Mouse (Mus musculus): ENCODE measurements around the gene Ewsr1.
A peak's percentile ranks its signal among the peaks of the same experiment; 100 is the strongest.

Gene Ewsr1

DNA sequence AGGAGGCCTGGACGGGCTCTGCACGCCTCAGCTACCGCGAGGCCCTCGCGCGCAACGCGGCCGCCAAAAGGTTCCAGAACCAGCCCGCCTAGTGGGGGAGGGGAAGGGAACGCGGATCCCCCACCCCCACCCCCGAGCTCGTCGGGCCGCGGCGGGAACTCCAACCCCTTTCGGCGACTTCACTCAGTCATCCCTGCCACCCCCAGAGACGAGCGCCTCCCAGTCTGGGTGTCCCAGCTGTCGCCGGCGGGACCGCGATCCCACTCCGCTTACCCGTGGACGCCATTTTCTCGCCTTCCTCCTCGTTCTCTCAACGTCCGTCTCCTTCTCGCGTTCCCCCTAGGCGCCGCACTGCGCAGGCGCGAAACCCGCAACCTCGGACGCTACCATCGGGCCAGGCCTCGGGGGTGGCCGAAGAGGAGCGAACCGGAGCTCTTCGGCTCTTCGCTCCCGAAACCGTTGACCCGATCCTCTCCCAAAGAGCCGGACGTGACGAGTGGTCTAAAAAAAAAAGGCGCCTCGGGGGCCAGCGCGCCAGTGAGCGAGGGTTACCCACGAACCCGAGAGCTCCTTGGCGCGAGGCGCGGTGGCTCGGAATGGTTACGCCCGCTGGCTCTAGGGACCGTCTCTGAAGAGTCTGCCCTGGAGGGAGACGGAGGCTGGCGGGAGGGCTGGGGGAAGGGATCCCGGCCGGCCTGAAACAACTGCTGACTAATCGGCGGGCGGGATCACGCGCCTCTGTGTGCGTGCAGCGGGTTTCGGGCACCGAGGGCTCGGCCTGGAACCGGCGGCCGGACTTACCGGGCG is at the start of gene Ewsr1, which contains the start of gene Rhbdd3:
TSS of gene Ewsr1 (minus strand) at position 531 of the 807 bp plus-strand sequence.
TSS of gene Rhbdd3 (plus strand) at position 191 of the 807 bp plus-strand sequence.
- peak; percentile 95 for DNase-seq (ENCODE audit: extremely low read depth, insufficient read length, low spot score)

DNA sequence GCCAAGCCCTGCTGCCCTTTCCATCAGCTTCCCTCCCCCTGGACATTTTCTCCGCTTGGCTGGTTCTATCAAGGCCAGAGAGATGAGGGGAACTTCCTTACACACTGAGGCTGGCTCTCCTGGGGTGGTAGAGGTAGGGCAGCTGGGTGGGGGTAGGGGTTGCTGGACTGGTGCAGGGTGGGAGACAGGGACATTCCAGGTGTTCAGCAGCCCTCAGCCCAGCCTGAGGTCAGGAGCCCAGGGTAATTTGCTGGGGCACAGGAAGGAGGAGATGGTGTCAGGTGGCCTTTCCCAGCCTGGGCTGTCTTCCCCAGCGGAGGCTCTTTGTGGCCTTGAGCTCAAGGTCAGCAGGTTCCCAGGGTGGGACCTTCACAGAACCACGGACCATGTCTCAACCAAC is 46.5 kb upstream of the Ewsr1 start:
- no peak for DNase-seq (ENCODE audit: extremely low read depth, insufficient read length, low spot score)

DNA sequence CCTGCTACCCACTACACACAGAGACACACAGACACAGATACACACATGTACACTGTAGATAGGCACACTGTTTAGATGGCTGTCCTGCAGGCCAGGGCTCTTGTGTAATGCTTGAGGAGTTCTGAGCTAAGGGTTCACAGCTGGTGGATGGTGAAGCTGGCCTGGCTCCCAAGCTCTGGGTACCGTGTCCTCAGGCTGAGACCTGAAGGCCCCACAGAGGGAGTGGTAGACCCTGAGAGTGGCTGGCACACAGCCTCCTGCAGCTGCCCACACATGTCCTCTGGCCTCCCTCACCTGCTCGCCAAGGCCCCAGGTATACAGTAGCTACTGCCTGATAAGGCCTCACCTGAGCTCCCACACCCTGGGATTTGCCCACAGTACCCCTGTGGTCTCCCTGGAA is 42.9 kb upstream of the Ewsr1 start:
- no peak for DNase-seq (ENCODE audit: extremely low read depth, insufficient read length, low spot score)

DNA sequence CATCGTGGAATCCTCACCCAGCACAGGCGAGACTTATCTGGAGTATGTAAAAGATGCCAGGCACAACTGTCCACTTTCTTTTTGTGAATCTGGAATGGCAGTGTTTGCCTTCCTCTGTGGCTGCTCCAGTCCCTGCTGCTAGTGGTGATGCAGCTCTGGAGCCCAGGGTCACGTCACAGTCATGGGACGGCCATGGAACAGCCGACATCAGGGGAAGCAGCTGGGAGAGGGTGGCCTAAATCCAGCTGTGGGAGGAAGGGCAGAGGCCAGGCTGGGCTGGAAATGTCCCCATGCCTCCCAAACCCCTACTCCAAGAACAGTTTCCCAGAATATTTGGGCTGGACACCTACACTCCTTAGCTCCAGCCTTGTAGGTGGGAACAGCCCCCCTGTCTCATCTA is 42.2 kb upstream of the Ewsr1 start:
- DNase-seq (ENCODE audit: extremely low read depth, insufficient read length, low spot score) = no peak

DNA sequence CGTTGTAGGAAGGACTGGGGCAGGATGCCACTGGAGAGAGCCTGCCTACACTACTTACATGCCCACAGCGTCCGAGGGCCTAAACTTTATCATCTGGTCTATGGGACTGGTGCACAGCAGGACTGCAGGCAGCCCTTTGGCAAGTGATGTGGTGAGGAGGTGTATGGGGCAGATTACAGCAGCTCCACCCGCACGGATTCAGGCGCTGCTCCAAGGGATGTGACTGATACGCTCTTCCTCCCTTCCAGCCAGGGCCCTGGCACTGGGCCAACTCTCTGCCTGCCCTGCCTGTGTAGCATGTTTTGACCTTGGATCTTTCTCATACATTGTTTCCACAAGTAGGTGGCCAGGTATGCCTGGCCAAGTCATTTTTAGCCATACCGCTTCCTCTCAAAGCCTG is 41.6 kb upstream of the Ewsr1 start:
- DNase-seq (ENCODE audit: extremely low read depth, insufficient read length, low spot score) = no peak

DNA sequence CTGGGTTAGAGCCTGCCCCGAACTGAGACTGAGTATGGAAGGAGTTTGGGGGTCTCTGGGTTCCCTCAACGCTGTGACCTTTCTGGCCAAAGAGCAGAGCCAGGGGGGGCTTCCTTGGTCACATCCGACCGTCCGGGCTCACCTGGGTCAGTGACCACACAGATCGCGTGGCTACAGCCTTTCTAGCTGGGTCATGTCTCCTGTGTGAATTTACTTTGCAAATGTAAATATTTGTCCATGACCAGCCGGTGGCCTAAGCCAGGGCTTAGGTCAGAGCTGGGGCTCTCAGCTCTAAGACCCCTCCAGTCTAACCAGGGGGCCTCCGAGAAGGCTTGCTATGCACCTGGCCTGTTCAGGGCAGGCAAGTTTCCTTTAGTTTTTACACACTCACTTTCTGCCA is 40.3 kb upstream of the Ewsr1 start:
- no peak for DNase-seq (ENCODE audit: extremely low read depth, insufficient read length, low spot score)

DNA sequence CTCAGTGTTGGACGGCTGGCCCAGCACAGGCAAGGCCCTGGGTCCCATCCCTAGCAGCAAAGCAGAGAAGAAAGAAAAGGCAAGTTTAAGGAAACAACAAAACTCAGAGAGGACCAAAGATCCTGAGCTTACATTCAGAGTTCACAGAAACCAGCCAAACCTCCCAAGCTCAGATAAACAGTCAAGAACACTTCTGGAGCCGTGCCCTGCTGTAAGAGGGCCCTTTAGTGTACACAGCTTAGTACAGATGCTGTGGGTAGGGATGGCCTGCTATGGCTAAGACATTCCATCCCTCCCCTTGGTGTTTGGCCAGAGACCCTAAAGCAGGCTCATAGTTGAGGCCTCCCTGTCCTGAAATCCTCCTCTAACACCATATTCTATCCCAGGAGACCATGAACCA is 39.6 kb upstream of the Ewsr1 start:
- no peak for DNase-seq (ENCODE audit: extremely low read depth, insufficient read length, low spot score)

DNA sequence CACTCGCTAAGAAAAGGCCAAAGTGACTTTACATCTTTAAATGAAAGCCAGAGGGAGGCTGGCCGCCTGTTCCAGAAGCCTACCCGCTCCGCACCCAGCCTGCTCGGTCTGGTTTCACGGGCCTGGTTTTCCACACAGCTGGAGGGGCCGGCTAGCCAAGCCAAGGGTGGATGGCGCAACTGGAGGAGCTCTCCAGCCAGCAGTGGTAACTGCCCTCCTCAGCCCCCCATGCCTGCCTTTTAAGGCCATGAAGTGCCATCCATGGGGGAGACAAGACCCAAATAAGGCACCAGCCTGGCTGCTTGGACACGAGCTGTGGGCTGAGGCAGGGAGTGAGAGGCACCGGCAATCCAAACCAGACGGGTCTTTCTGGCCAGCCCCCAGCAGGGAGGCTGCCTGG is 36.8 kb upstream of the Ewsr1 start:
- no peak for DNase-seq (ENCODE audit: extremely low read depth, insufficient read length, low spot score)

DNA sequence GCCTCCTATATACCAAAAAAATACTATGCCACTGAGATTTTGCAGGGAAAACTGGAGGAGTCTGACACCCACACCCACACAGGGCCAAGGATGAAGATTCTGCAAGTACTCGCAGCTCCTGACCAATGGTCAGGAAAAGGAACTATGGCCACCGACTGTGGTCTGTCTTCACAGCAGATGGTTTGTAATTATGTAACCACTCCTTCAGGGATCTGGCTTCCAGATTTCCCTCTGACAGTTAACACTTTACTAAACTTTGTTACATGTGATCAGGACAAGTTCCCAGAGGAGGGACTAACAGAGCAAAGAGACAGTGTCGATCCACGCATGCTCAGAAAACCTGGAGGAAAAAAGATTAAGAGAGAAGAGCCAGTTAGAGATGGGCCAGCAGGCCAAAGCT is 33.7 kb upstream of the Ewsr1 start:
- no peak for DNase-seq (ENCODE audit: extremely low read depth, insufficient read length, low spot score)

DNA sequence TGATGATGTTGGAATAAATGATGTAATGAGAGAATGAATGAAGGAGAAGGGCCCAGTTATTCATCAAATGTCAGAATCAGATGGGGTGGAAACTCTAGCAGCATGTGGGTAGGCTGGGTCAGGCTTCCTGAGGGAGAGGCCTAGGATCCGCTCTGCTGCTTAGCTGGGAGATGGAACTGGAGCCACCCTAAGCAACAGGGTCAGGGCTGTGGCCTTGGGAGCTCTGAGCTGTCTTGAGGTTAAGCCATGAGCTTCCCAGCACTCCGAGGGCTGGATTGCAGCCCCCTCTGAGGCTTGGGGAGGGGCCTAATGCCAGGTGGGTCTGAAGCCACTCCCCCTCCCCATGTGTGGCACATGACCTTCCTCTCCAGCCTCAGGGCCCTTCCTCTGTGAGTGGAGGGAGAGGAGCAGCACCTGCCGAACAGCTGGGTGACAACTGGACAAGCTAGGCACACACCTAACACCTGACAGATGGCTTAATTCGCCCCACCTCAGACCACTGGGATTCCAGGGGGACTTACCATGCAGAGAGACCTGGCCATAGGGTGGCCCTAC is 31.1 kb upstream of the Ewsr1 start:
- DNase-seq (ENCODE audit: extremely low read depth, insufficient read length, low spot score) = no peak

DNA sequence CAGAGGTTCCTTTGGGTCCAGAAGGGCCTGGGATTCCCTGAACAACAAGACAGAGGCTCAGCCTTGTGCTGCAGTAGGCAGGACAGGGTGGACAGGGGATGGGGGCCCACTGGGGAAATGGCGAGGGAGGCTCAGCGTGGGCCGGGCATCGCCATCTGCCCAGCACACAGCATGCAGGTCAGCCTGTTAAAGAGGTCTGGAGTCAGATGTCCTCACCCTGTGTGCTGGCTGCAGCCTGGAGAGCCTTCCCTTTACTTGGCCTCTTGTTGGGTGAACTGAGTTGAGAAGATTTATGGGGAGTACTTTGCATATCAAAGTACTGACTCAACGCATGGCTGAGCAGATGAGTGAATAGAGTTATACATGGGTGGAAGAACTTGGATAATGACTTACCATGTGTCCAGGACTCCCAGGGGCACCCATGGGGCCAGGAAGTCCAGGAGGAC is 30.0 kb upstream of the Ewsr1 start:
- DNase-seq (ENCODE audit: extremely low read depth, insufficient read length, low spot score) = no peak

DNA sequence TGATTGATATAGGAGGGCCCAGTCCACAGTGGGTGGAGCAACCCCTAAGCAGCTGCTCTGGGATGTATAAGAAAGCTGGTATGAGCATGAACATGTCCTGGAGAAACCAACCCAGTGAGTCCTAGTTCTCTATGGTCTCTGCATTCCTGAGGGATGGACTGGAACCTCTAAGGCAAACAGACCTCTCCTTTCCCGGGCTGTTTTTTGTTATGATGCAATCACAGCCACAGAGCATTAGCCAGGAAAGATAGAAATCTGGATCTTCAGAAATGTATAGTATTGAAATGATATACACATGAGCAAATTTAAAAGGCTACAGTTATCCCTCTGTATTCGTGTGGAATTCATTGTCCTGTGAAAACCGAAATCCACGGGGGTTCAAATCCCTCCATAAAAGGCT is 26.6 kb upstream of the Ewsr1 start:
- no peak for DNase-seq (ENCODE audit: extremely low read depth, insufficient read length, low spot score)

DNA sequence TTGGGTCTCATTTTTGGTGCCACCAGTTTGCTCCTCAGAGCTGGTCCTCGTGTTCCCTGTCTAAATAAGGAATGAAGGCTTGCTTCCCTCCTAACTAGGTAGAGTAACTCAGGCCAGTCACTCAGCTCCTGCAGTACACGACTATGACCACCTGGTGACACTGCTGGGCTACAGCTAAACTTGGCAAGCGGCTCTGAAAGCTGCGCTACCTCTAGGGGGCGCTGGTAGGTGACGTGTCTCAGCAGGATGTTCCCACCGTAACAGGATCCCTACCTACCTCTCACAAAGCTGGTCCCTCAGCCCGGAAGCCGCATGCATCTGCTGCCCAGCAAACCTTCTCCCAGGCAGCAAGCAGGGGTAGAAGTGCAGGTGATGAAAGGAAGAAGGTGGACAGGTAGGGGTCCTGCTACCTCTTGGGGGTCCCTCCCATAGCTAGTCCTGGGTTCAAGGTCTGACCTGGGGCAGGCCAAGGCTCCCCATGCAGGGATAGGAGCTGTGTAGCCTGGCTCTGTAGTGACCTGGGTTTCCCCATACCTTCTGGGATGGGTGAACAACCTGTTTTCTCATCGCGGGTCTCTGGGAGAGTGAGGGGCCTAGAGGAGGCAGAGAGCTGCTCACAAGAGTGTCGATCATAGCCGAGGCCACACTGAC is 16.0 kb upstream of the Ewsr1 start:
- DNase-seq (ENCODE audit: extremely low read depth, insufficient read length, low spot score) = peak; percentile 62

DNA sequence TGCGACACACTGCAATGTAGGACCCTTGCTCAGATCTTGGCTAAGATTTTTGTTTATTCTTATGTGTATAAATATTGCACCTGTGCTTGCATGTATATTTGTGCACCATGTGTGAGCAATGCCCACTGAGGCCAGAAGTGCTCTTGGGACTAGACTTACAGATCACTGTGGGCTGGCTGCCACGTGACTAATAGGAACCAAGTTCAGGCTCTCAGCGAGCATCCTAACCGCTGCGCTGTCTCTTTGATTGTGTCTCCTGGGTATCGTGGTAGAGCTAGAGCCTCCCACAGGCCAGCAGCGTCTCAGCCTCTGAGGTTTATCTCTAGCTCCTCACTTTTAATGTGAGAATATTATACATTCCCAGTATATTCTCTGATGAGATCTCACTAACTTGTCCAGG is 14.6 kb upstream of the Ewsr1 start:
- no peak for DNase-seq (ENCODE audit: extremely low read depth, insufficient read length, low spot score)

DNA sequence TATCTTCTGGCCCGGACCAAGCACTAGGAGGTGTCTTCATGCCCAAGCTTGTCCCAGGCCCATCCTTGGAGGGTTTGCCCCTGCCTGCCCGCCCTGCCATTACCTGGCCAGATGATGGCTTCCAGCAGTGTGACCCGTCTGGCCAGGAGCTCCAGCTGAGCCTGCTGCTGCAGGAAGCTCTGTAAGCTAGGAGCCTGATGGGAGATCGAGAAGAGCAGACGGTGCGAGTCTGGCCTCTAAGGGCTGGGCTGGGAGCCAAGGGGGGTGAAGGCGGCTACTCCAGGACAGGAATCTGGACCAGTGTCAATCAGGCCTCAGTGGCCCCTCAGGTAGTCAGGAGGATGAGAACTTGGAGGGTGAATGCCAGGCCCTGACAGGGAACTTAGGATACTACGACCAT is 10.4 kb upstream of the Ewsr1 start:
- no peak for DNase-seq (ENCODE audit: extremely low read depth, insufficient read length, low spot score)

DNA sequence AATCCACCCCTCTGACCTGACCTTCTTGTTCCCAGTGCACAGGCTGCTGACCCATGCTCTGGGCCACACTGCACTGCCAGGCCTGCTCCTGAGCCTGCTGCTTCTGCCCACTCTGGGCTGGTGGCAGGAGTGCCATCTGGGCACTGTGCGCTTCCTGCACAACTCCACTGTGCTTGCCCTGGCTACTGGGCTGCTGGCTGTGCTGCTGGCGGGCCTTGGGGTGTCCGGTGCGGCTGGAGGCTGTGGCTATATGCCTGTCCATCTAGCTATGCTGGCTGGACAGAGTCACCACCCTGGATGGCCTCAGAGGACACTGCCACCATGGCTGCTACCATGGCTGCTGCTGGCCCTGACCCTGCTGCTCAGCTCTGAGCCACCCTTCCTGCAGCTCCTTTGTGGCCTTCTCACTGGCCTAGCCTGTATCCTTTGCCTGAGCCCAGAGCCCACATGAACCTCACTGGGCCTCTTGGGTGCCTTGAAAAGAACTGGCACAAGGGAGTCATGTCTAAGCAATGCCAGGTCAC is 5.0 kb upstream of the Ewsr1 start:
- DNase-seq (ENCODE audit: extremely low read depth, insufficient read length, low spot score) = no peak

DNA sequence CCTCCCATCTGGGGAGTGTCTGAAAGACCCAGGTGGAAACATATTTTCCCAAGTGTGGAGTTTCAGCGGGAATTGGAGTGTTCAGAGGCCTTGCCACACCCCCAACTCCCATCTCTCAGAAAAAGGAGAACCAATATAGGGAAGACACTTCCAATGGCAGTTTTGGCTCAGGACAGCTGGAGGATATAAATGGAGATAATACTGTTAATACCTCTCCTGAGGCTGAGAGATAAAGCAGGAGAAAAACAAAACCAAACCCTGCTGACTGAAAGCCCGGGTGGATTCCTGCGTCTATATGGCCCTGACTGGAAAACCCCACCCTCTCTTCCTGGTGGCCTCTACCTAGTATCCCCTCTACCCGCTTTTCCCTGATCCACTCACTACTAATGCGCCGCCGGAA is 3.3 kb upstream of the Ewsr1 start:
- no peak for DNase-seq (ENCODE audit: extremely low read depth, insufficient read length, low spot score)

DNA sequence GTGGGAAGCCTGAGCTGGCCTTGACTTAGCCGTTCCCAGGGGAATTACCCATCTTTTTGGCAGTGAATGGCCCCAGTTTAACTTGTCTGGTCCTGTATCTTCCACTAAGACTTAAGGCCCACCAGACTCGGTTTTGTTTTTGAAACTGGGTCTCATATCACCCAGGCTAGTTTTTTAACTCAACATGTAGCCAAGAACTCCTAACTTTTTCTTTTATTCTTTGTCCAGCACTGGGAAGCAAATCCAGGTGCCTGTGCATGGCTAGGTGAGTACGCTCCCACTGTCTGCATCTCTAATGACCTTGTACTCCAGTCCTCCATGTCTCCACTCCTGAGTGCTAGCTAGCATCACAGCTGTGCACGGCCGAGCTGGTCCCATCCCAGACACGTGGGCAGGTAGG is 2.6 kb upstream of the Ewsr1 start:
- DNase-seq (ENCODE audit: extremely low read depth, insufficient read length, low spot score) = no peak

DNA sequence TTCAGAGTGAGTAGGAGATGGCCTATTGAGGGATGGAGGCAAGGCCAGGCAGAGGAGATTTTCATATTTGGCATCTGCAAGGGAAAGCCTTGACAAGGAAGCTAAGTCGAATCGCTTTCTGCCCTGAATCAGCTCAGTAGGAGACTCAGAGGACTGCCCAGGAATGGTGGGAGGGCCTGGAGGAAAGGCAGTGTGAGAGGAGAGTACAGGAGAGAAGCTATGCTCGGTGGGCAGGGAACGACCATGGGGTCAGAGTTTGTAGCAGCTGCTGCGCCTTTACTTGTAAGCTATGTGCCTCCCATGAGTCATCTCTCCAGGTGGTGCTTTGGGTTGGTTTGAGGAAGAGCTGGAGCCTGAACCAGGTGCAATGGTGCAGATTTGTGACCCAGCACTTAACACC is 1.7 kb upstream of the Ewsr1 start:
- DNase-seq (ENCODE audit: extremely low read depth, insufficient read length, low spot score) = no peak

DNA sequence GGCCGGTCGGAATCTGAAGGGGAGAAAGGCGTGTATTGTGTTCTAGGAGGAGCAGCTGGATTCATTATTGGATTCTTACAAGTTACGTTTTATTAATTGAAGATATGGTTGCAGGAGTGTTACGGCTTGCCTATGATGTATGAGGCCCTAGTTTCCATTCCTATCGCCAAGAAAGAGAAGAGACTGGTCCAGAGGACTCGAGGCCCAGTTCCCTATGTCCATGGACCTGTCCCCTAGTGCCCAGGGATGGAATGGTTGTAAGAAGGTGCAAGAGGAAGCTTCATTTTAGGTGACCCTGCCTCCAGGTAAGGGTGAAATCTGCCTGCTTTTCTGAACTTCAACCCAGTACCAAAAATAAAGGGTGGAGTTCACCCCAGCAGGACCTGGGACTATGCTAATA is 1.2 kb upstream of the Ewsr1 start:
- no peak for DNase-seq (ENCODE audit: extremely low read depth, insufficient read length, low spot score)

DNA sequence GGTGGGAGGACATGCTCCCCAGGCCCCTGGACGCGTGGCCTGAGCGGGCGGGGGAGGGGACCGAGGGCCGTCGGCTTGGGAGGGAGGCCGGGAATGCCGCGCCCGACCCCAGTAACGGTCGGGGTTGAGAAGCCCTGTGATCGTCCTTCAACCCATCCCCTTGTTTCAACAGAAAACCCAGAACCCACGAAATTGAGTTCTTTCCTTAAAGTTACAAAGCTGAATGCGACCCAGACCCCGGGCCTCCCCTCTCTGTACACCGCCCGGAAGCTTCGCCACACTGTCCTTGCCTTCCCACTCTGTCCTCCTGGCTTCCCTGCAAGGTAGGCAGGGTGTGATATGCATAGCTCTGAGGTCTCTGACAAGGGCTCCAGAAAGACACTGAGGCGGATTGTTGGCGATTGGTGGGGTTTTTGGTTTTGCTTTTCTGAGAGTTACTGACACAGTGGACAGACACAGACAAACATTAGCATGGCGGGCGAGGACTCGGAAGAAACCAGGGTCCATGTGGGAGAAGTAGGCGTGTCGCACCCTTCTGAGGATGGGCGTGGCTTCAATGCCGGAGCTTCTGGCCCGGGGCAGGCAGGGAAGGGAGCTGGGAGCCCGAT is 614 bp upstream of the Ewsr1 start:
- DNase-seq (ENCODE audit: extremely low read depth, insufficient read length, low spot score) = peak; percentile 72

Data from 3134 (cell line).